Mouse (Mus musculus) lung, adult 2 months (tissue): Measurements from ENCODE around the gene Dll1. TPM values are rescaled to one million over a fixed set of nuclear protein-coding genes. Genes with fewer than 3 reads are reported as not detected.

ENCODE experiments used
- DNase-seq: peaks from one replicate; pipeline ENCODE4 v3.0.0; 2022
- H3K4me1 ChIP-seq: fragments of 200-500 bp; 2 replicates; pipeline ENCODE4 v1.6.1; 2011; ENCODE audit warnings: low read length; ENCODE audit not compliant: control insufficient read depth, insufficient read depth
- H3K4me3 ChIP-seq: fragments of 200-500 bp; replicated peaks from 2 replicates; pipeline ENCODE3; 2011; ENCODE audit warnings: low read depth, mild to moderate bottlenecking, control low read depth, low read length; ENCODE audit errors: extremely low read depth
- CTCF ChIP-seq: fragments of 200-500 bp; IDR thresholded peaks from 2 replicates; pipeline ENCODE4 v1.5.1; 2011; ENCODE audit warnings: mild to moderate bottlenecking, low read length, control low read depth; ENCODE audit not compliant: insufficient read depth
- POLR2A ChIP-seq: fragments of 200-500 bp; IDR thresholded peaks from 2 replicates; pipeline ENCODE4 v1.6.1; 2011; ENCODE audit warnings: low read depth, mild to moderate bottlenecking, control low read depth, low read length, borderline replicate concordance; ENCODE audit errors: extremely low read depth
- WGBS: fragments of 180-500 bp; shearing (Covaris S2); methylation state at CpG from one replicate; pipeline ENCODE4 v1.1.7; 2018; 5-methylcytosine and 5-hydroxymethylcytosine counted together
- polyA plus RNA-seq: library from polyadenylated mRNA; depleted of rRNA; stranded (reverse); fragments of >200 nt; gene quantifications from 2 replicates; pipeline ENCODE4 v1.2.3, GENCODE M21; 2012; rRNA removed

The Dll1 gene
- polyA plus RNA-seq = 22.7 and 51.1 TPM in 2 replicates

GRCm38 (mm10) chr17:15376494-15377181 is at the start of gene Dll1:
TSS of gene Dll1 (minus strand) at chr17:15376872.
- DNase-seq = peak; percentile 40
- no peak for TF ChIP-seq POLR2A
- H3K4me3 ChIP-seq = peak within 1 kb of the TSS; percentile 90
- WGBS = 8% methylated on average over 36 of the region's 36 CpGs
- H3K4me1 ChIP-seq = peaks cover 4% of the 10 kb centered on the region; the same call in 1 of the 2 replicates

- Histone ChIP-seq H3K4me1 (no peaks in the 10 kb centered on the region), H3K4me3 (no peak overlapping the region)
- TF ChIP-seq CTCF (no peak), POLR2A (no peak)
- DNase-seq = no peak
- 88% methylated on average over 3 of the region's 3 CpGs for WGBS
These were observed 49.3 kb upstream of the Dll1 start for GRCm38 (mm10) chr17:15425931-15426330.

GRCm38 (mm10) chr17:15423080-15423765 is 46.6 kb upstream of the Dll1 start:
- Histone ChIP-seq H3K4me1 (no peaks in the 10 kb centered on the region), H3K4me3 (no peak overlapping the region)
- no peak for TF ChIP-seq POLR2A
- TF ChIP-seq CTCF = no peak
- 63% methylated on average over 8 of the region's 8 CpGs for WGBS
- no peak for DNase-seq

GRCm38 (mm10) chr17:15422666-15423065 is 46.0 kb upstream of the Dll1 start:
- Histone ChIP-seq H3K4me3 (no peak overlapping the region), H3K4me1 (no peaks in the 10 kb centered on the region)
- TF ChIP-seq CTCF (no peak), POLR2A (no peak)
- DNase-seq = no peak
- 90% methylated on average over 9 of the region's 9 CpGs for WGBS

GRCm38 (mm10) chr17:15421446-15421845 is 44.8 kb upstream of the Dll1 start:
- no peak overlapping the region for H3K4me3 ChIP-seq
- 96% methylated on average over 6 of the region's 6 CpGs for WGBS
- no peak for TF ChIP-seq CTCF
- no peak for TF ChIP-seq POLR2A
- no peak for DNase-seq
- H3K4me1 ChIP-seq = no peaks in the 10 kb centered on the region

GRCm38 (mm10) chr17:15420021-15420603 is 43.4 kb upstream of the Dll1 start:
- no peaks in the 10 kb centered on the region for H3K4me1 ChIP-seq
- H3K4me3 ChIP-seq = no peak overlapping the region
- WGBS = 80% methylated on average over 8 of the region's 8 CpGs
- no peak for DNase-seq
- no peak for TF ChIP-seq POLR2A
- no peak for TF ChIP-seq CTCF

GRCm38 (mm10) chr17:15419534-15419933 is 42.9 kb upstream of the Dll1 start:
- WGBS = 89% methylated on average over 8 of the region's 8 CpGs
- no peak for DNase-seq
- TF ChIP-seq POLR2A (no peak), CTCF (no peak)
- Histone ChIP-seq H3K4me3 (no peak overlapping the region), H3K4me1 (no peaks in the 10 kb centered on the region)

GRCm38 (mm10) chr17:15416596-15417215 is 40.0 kb upstream of the Dll1 start:
- WGBS = 92% methylated on average over 12 of the region's 12 CpGs
- Histone ChIP-seq H3K4me3 (no peak overlapping the region), H3K4me1 (no peaks in the 10 kb centered on the region)
- no peak for DNase-seq
- TF ChIP-seq CTCF = no peak
- no peak for TF ChIP-seq POLR2A

GRCm38 (mm10) chr17:15410861-15411260 is 34.2 kb upstream of the Dll1 start:
- 89% methylated on average over 1 of the region's 1 CpGs for WGBS
- Histone ChIP-seq H3K4me3 (no peak overlapping the region), H3K4me1 (no peaks in the 10 kb centered on the region)
- TF ChIP-seq CTCF (no peak), POLR2A (no peak)
- no peak for DNase-seq

- no peak overlapping the region for H3K4me3 ChIP-seq
- DNase-seq = no peak
- H3K4me1 ChIP-seq = no peaks in the 10 kb centered on the region
- 85% methylated on average over 10 of the region's 10 CpGs for WGBS
- TF ChIP-seq POLR2A (no peak), CTCF (no peak)
These were observed 32.6 kb upstream of the Dll1 start for GRCm38 (mm10) chr17:15409261-15409660.
